Mouse (Mus musculus) layer of hippocampus, adult 9-11 months (tissue): ENCODE measurements around the gene Sptbn1.

ENCODE experiments used
- DNase-seq: peaks from one replicate; pipeline ENCODE4 v3.0.0; 2022

Gene Sptbn1

DNA sequence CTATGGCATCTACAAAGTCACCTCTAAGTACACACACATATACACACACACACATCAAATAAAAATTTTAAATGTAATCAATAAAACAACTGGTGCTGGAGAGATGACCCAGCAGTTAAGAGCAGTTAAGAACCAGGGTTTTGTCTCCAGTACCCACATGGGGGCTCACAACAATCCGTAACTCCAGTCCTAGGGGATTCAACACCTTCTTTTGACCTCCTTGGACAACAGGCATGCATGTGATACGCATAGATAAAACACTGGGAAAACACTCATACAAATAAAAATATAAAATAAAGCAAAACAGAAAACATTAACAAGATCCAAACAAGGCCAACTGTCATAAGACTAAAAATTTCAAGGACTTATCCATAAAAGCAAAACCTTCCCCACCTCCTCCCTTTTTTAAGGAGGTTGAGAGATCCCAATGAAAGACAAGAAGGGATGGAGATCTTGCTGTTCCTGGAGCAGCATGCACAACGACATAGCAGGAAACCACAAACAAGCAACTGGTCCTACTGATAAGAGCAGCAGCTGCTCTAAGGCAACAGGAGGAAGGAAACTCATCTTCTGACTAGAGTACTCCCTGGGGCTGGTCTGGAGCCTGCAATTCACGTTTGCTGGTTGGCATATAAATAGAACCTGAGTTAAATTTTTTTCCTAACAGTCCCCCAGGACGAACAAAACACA, 102.0 kb downstream of the Sptbn1 start:
- no peak for DNase-seq

DNA sequence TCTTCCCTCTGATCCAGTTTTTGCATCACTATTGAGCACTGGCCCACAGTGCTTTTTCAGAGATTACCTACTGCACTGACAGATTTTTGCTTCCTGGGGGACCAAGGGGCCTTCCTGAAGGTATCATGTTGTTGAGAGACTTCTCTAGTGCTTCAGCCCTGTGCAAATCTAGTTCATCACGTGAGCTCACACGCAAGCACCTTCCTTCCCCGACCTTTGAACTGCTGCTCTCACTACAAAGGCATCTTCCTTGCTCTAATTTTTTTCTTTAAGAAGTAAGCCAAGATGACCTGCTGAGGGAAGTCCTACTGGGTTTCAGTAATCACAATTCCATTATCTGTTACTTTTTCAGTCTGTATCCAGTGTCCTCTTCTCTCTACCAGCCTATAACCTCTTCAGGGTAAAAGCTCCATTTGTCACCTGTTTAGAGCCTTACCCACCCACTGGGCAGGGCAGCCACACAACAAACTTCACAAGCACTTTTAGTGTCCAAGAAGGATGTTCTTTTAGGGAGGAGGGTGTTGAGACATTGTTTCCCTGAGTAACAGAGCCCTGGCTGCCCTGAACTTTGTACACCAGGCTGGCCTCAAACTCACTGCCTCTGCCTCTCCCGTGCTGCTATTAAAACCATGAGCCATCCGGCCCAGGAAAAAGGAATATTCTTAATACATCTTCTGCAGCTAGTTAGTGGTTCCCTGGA, 103.3 kb downstream of the Sptbn1 start:
- no peak for DNase-seq

DNA sequence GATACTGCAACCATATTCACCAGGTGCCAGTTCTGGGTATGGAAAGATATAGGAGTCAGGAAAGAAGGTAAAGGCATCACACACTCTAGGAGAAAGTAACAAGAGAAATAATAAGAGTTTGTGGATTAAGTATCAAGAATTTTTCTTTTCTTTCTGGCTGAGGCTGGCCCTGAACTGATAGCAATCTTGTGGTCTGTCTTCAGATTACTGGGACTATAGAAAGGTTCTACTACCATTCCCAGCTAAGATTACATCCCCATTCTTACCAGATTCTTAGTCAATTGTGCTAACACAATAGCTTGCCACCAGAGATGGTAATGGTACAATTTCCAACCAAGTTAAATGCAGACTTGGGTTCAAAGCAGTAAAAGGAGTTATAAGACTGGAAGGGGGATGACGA, 104.1 kb downstream of the Sptbn1 start:
- no peak for DNase-seq

DNA sequence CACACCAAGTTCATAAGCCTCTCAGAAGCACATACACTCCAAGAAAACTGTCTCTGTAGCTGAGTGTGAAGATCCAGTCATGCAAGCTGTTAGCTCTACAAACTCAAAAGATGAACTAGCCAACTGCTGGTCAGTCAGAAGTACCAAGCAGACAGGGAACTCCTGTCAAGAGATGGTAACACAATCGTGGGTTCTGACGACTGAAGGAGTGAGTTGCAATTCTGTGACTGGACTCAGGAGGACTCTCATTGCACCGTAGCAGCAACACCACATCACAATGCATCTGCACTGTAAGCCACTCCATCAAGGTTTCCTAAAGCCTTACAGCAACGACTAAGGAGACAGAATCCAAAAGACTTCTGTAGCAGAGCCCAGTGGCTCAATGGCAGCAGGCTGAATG, 104.9 kb downstream of the Sptbn1 start:
- DNase-seq: no peak

DNA sequence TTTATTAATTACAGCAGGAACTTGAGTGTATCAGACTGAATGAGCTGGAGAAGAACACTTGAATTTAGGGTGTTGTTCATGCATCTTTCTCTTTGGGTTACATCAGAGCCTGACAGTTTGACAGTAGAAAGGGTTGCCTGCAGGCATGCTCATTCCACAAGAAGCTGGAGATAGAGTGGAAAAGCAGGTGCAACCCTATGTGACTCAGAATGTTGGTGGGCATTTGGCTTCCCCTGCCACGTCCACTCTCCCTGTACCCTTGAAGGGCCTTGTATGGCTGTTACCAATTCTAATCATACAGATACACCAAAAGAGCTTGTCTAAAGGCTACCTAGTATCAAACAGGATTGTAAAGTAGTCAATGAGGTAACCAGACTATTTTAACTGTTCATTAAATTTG, 106.2 kb downstream of the Sptbn1 start:
- no peak for DNase-seq

DNA sequence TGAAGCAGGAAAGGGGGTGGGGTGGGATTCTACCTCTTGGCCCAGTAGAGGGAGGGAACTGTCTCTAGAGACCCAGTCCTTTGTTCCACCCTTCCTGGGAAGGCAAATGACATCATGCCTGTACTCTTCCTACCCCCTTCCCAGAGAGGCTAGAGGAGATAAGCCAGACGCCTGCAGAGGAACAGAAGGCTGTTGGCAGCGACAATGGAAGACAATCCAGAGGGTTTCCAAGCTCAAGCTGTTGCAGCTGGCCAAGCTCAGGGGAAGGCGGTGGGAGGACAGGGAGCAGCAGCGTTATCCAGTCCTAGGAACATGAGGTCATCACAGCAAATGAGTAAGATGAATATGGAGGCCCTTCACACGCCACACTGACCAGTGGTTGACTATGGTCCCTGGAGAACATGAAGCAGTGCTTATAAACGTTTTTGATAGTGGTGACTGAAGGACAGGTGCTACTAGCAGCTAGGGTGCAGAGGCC, 106.8 kb downstream of the Sptbn1 start:
- peak; percentile 73 for DNase-seq

DNA sequence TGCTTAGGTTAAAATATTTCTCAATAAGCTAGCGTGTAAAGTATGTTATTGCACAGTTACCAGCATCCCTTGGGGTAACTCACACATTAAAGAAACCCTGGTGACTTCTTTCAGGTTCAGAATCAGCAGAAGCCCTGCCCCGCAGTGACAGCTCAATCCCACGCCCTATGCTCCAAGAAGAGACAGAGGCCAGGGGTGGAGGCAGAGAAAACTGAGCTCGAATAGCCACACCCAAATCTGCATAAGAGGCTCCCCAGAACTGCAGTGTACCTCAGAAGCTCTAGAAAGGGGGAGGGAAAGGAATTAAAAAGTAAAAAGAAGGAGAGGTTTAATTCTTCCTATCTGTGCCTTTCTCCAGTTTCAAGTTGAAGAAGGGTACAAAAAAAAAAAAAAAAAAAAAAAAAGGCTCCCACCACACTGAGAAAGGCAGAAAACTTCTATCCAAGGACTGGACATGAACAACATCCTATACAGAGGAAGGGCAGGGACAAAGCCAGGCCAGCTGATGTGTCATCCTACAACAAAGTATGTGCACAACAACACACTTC, 107.3 kb downstream of the Sptbn1 start:
- no peak for DNase-seq

DNA sequence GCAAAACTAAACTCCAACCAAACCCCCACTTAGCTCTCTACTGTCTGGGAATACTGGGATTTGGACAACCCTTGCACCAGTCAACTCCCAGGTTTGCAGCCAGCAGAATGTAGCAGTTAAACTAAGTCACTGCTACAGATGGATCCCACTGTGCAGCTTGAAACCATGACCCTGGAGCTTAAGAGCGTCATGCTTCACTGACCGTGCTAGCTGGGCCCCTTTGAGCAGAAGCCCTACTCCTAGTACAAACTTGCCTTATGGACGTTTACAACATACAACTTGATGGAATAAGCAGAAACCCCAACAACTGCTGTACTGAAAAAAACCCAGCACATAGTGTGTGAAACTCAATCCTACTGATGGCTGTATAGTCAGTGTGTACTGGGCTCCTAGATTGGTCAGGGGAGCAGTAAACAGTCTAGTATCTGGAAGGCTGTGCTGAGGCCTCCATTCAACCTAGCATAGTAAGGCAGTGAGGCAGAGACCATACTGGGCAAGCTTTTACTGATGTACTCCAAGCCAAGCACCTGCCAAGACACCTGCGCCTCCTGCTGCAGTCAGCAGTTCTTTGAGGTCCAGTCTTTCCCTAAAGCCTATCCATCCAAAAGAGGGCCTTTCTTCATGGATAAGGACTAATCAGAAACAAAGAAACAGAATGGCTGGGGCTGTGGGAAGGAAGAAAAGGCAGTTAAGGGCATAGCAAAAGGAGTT, 108.3 kb downstream of the Sptbn1 start:
- no peak for DNase-seq

DNA sequence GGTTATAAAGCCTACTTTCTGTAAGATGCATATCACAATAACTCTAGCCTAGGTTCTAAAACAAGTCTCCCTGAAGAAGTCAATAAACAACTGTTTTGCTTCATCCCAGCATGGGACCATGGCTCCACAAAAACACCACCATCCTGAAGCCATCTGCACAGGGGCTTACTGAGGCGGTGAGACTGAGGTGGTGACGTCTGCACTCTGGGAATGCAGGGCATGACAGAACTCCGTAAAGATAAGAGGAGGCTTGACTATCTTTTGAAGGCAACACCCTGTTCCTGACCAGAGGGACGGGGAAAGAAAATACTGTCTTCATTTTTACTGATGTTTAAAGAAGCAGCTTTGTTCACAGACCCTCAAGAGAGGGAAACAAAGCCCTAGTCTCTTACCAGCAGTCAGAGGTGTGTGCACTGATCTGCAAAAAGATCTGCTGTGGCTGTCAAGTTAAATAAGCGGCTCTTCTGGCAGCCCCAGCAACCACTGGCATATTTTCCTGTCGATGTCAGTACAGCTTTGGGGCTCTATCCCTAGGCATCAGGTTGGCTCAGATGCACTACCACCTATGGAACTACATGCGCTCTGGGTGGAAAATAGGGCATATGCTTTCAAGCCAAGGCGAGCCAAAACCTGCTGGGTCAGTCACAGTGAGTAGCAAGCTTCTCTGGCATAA, 109.8 kb downstream of the Sptbn1 start:
- DNase-seq: no peak

DNA sequence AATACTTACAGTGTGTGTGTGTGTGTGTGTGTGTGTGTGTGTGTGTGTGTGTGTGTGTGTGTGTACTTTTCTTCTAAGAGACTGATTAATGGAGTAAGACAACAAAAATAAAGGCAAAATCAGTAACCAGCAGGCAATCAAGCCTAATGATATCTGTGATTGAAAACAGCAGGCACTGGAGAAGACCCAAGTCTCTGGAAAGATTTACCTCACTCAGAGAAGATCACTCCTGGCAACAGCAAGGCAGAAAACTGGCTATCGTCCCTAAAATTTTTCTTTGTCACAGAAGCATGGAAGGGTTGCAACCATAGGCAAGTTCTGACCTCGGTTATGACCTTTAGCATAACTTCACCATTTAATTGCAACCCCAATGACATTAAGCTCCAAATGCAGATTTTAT, 112.1 kb downstream of the Sptbn1 start:
- DNase-seq: no peak

DNA sequence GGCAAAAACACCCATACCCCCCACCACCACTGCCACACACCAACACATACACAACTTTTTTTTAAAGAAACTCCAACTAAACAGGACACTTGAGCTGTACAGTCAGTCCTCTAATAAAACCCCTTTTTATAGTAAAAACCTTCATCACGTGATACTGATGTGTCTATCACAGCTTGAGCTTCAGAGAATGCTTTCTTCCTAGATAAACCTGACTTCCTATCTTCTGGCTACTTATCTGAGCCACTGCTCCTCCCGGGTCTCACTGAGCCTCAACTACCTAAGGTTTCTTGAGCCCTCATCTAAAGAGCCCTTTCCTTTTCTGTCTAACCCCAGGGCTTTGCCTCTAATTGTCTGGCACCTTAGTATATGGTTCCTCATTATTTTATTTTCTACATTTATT, 113.0 kb downstream of the Sptbn1 start:
- no peak for DNase-seq

DNA sequence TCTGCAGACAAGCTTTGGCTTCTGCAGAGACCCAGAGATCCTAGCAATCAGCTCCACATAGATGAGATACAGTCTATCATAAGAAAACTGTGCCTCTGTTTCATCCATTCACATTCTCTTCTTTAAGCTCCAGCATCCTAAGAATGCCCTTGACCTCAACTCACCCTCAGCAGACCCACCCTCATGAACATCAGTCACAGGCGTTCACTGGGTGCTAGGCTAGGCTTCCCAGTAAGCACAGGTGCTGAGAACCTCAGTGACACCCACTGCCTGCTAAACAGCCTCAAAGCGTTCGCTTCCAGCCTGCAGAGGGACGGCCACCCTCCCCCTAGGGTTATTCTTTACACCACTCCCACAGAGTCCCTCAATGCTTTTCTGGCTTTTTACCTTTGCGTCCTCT, 119.1 kb downstream of the Sptbn1 start:
- DNase-seq: no peak

DNA sequence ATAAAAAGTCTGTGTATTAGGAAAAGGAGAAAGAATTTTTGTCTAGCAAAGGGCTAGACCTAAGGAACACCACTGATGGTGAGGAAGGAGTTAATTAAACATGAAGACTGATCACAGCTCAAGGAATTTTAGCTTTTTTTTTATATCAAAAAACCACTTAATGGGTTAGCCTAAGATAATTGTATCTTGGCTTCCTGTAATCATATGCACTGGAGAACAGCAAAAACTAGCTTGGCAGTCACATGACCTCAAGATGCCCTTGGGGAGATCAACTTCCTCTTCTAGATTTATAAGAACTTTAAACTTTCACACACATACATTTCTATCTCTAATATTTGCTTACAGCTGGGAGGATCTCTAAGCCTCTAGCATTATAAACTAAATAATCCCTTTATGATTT, 119.6 kb downstream of the Sptbn1 start:
- DNase-seq: no peak

DNA sequence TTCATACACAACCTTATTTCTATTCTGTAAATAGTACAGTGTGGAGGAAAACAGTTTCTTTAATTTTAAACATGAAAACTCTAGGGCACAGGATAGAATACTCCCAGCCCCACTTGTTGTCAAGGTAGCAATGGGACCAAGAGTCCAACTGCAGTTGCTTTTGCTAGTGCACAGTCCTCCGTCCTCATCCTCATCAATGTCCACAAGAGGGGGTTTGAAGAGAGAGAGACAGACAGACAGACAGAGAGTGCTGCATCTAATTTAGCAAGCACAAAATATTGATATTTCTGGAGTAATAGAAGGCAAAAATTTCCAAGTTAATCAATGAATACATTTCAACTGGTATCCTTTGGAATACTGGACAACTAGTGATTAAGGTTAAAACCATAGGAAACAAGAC, 120.1 kb downstream of the Sptbn1 start:
- no peak for DNase-seq

DNA sequence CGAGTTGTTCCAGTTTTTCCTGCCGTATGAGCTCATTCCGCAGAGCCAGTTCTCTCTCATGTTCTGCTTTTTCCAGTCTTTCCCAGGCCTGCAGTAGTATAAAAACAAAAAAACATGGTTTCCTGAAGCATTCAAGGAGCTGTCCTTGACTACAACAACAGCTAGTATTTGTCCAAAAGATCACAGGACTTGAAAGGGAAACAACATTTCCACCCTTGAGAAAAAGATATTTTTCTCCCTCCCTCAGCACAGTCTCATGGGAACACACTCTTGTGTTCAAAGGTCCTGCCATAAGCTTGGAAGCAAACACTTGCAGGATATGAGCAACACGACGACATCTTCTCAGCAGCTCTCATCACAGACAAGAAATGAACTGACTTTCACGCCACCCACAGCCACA, 124.9 kb downstream of the Sptbn1 start:
- DNase-seq: no peak

DNA sequence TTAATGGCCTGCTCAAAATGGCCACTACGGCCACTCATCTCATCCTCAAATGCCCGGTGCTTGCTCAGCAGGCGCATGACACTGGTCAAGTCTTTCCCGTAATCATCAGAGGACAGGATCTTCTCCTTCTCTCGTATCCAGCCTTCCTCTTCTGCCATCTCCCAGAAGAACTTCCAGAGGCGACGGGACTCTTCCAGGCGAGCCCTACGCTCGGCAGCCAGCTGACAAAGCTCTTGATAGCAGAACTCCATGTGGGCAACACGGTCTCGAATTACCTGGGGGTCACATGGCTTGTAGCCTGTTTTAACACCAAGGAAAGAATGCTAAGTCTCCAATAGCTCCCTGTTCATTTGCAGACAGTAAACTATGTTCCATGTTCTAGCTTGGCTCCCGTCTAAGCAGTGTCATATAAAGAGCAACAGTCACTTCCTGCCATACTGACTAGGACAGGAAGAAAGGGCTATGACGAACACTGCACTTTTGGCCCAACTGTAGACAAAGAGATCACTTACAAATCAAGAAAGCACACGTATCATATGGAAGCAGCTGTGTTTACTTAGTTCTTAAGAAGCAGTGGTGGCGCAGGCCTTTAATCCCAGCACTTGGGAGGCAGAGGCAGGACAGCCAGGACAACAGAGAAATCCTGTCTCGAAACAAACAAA, 128.7 kb downstream of the Sptbn1 start:
- no peak for DNase-seq

DNA sequence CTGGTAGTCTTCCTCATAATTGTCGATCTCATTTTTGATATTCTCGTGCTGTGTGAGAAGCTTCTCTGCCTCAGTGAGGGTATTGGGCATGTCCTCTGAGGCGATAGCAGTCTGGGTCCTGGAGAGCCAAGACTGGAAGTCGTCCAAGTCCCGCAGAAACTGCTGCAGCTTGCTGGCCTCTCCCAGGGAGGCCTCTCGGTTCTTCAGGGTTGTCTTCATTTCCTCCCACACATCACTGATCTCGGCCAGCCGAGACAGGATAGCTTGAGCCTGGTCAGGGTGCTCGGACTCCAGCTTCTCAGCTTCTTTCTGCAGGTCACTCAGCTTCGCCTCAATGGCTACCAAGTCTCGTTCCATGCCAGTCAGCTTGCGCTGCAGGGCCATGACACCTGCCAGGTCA, 130.9 kb downstream of the Sptbn1 start:
- DNase-seq: no peak

DNA sequence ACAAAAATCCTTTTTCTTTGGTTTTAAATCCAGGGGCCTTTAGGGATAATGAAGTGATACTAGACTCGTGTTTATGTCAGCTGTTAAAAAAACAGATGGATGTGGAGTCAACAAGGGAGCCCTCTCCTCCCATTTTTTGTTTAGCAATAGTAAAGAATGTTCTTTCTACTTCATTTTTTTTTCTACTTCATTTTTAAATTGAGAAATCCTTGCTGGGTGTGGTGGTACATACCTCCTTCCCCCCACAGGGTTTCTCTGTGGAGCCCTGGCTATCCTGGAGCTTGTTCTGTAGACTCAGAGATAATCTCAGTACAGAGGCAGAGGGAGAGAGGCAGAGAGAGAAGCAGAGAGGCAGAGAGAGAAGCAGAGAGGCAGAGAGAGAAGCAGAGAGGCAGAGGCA, 133.9 kb downstream of the Sptbn1 start:
- no peak for DNase-seq

DNA sequence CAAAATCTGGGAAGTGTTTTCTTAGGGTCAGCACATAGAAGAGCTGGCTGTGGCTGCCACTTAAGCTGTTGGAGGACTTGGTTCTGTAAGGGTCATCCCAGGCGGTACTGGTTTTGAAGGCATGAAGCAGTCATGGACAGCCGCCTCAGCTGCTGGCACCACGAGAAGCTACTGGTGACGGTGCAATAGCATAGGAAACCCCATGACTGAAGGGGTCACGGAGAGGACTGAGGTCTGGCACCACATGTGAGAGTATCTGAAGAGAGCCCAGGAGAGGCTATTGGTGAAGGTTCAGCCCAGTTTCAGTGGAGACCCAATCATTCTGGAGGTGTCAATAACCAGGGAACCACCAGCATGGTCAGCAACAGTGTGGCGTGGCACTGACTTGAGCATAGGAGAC, 135.4 kb downstream of the Sptbn1 start:
- no peak for DNase-seq

DNA sequence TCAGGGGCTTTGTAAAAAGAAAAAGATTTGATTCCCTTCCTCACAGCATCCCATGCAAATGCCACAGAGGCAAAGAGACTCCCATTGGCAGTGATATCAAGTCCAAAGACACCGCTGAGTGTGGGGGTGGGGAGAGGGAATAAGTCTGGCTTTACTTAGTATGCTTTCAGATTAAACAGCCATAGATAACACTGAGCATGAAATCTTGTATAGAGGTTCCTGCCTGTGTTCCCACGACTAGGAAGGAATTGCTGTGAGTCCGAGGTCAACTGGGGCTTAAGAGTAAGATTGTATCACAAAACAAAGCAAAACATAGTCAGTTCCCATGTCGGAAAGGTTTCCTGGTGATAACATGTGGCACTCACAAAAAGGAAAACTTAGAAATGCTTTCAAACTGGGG, 136.3 kb downstream of the Sptbn1 start:
- no peak for DNase-seq

DNA sequence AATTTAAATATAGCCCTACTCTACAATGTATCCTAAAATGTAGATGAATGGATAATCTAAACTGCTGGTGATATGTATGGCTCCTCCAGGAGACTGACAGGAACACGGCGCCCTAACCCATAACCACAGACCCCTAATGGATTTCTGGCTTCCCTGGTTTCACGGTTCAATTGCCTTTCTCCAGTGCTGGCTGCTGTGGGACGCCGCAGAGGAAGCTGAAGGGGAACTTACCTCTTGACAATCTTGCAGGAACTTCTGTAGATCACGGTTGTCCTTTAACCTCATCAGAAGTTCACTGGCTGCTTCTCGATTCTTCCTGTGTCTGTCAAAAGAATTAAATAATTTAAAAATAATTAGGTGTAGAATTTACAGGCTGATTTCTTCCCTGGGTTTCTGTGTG, 138.6 kb downstream of the Sptbn1 start:
- no peak for DNase-seq

DNA sequence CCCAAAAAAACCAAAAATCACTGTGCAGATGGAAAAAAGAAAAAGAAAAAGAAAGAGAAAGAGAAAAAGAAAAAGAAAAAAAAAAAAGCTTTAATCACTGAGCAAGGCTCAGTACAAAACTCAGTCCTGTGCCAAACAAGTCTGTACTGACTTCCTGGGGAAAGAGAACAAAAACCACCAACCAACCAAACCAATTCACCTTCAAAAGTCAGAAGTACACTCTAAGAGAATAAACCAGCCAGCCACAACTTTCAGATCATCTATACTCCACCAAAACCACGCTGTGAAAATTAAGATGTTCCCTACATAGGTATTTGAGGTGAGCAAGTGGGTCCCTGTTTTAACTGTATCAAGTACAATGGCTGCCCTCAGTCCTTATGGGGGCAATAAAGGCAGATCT, 141.1 kb downstream of the Sptbn1 start:
- DNase-seq: no peak

DNA sequence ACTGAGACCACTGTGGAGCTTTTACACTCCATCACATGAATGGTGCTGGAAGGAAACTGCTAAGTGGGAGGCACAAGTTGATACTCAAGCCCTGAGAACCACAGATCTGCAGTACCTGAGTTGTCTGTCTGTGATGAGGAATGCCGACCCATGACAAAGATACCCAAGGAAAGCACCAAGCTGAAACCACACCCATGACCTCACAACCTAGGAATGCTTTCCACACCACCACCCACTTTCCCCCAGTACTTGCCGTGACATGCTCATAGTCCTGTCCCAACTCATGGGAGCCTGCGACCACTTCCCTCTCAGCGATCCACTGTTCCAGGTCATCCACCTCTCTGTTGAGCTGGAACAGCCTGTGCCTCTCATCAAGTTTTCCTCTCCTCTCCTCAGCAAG, 149.9 kb downstream of the Sptbn1 start:
- no peak for DNase-seq
